Mouse (Mus musculus): Measurements from ENCODE around the gene Prrc2b. TPM values are rescaled to one million over a fixed set of nuclear protein-coding genes. Genes with fewer than 3 reads are reported as not detected.

Gene Prrc2b
- polyA plus RNA-seq, 1 experiment = 1.2 TPM

GRCm38 (mm10) chr2:32236760-32237487 is 86.0 kb downstream of the Prrc2b start:
- H3K27me3 ChIP-seq (ENCODE audit: control insufficient read depth) = no peaks in the 10 kb centered on the region
- peak overlapping the region; percentile 95 for H3K4me3 ChIP-seq (replicated peaks)
- peaks cover 45% of the 10 kb centered on the region for H3K36me3 ChIP-seq (ENCODE audit: control insufficient read depth)
- TF ChIP-seq TAL1 (IDR thresholded peaks at IDR 0.05; ENCODE audit: low read length) (no peak), GATA1 (IDR thresholded peaks at IDR 0.05; ENCODE audit: low read length) (no peak)
- peaks cover 42% of the 10 kb centered on the region for H3K4me1 ChIP-seq (ENCODE audit: control insufficient read depth)
- H3K9me3 ChIP-seq (ENCODE audit: control insufficient read depth, low read length) = no peaks in the 10 kb centered on the region

- H3K4me1 ChIP-seq (ENCODE audit: control insufficient read depth) = peaks cover 42% of the 10 kb centered on the region
- no peaks in the 10 kb centered on the region for H3K27me3 ChIP-seq (ENCODE audit: control insufficient read depth)
- H3K36me3 ChIP-seq (ENCODE audit: control insufficient read depth) = peaks cover 44% of the 10 kb centered on the region
- H3K4me3 ChIP-seq (replicated peaks) = peak overlapping the region; percentile 95
- TF ChIP-seq GATA1 (IDR thresholded peaks at IDR 0.05; ENCODE audit: low read length) (no peak), TAL1 (IDR thresholded peaks at IDR 0.05; ENCODE audit: low read length) (no peak)
- H3K9me3 ChIP-seq (ENCODE audit: control insufficient read depth, low read length) = no peaks in the 10 kb centered on the region
These were observed 86.7 kb downstream of the Prrc2b start for GRCm38 (mm10) chr2:32237571-32237970.

DNA sequence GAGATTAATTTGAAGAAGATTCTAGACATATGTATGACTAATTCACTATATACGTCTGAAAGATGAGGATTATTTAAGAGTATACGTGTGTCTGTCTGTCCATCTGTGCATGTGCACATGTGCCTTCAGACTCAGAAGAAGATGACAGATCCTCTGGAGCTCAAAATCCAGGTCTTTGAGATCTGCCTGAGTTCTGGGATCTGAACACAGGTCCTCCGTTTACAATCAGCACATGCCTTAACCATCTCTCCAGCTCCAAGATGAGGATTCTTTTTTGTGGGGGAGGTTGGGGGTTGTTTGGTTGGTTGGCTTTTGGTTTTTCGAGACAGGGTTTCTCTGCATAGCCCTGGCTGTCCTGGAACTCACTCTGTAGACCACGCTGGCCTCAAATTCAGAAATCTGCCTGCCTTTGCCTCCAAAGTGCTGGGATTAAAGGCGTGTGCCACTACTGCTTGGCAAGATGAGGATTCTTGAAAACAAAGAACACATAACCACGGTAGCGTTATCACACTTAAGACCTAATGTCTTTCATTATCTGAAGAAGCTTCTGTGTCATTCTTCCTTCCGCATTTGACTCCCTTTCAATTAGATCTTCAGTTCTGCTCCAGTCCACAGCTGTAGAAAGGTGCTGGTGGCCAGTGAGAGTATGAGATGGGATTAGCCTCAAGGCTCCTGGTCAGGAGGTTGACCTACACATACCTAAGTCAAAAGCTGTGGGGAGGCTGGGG is 88.0 kb downstream of the Prrc2b start:
- H3K36me3 ChIP-seq (ENCODE audit: control insufficient read depth) = peaks cover 44% of the 10 kb centered on the region
- no peak for TF ChIP-seq GATA1 (IDR thresholded peaks at IDR 0.05; ENCODE audit: low read length)
- no peak for TF ChIP-seq TAL1 (IDR thresholded peaks at IDR 0.05; ENCODE audit: low read length)

DNA sequence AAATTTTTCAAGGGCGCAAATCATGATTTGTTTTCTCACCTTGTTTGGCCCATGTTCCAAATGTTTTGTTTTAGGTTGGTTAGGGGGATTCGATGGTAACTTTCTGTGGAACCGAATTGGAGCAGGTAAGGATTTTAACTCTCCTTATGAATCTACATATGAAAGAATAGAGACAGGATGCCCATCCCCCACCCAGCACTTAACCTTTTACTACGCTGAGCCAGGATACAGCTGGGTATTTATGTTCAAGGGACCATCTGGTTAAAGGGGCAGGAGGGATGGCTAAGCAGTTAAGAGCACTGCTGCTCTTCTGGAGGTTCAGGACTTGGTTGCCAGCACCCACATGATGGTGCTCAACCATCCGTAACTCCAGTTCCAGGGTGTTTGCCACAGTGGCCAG is 89.7 kb downstream of the Prrc2b start:
- Histone ChIP-seq H3K9me3 (ENCODE audit: control insufficient read depth, low read length) (no peaks in the 10 kb centered on the region), H3K36me3 (ENCODE audit: control insufficient read depth) (peaks cover 52% of the 10 kb centered on the region), H3K4me3 (replicated peaks) (no peak overlapping the region), H3K4me1 (ENCODE audit: control insufficient read depth) (peaks cover 28% of the 10 kb centered on the region), H3K27me3 (ENCODE audit: control insufficient read depth) (no peaks in the 10 kb centered on the region)
- no peak for TF ChIP-seq TAL1 (IDR thresholded peaks at IDR 0.05; ENCODE audit: low read length)
- no peak for TF ChIP-seq GATA1 (IDR thresholded peaks at IDR 0.05; ENCODE audit: low read length)

More for the DNA sequence above, 88.0 kb downstream of the Prrc2b start:
- H3K4me3 ChIP-seq (replicated peaks) = no peak overlapping the region
- H3K4me1 ChIP-seq (ENCODE audit: control insufficient read depth) = peaks cover 41% of the 10 kb centered on the region
- no peaks in the 10 kb centered on the region for H3K27me3 ChIP-seq (ENCODE audit: control insufficient read depth)
- no peaks in the 10 kb centered on the region for H3K9me3 ChIP-seq (ENCODE audit: control insufficient read depth, low read length)

- Histone ChIP-seq H3K4me3 (replicated peaks) (no peak overlapping the region), H3K9me3 (ENCODE audit: control insufficient read depth, low read length) (no peaks in the 10 kb centered on the region), H3K27me3 (ENCODE audit: control insufficient read depth) (no peaks in the 10 kb centered on the region), H3K36me3 (ENCODE audit: control insufficient read depth) (peaks cover 74% of the 10 kb centered on the region), H3K4me1 (ENCODE audit: control insufficient read depth) (peaks cover 8% of the 10 kb centered on the region)
- TF ChIP-seq GATA1 (IDR thresholded peaks at IDR 0.05; ENCODE audit: low read length) (no peak), TAL1 (IDR thresholded peaks at IDR 0.05; ENCODE audit: low read length) (no peak)
These were observed 92.1 kb downstream of the Prrc2b start for GRCm38 (mm10) chr2:32242986-32243385.

GRCm38 (mm10) chr2:32246741-32247140 is 95.9 kb downstream of the Prrc2b start:
- Histone ChIP-seq H3K27me3 (ENCODE audit: control insufficient read depth) (no peaks in the 10 kb centered on the region), H3K36me3 (ENCODE audit: control insufficient read depth) (peaks cover 95% of the 10 kb centered on the region), H3K4me3 (replicated peaks) (no peak overlapping the region)

GRCm38 (mm10) chr2:32248377-32249361 is 97.8 kb downstream of the Prrc2b start:
- Histone ChIP-seq H3K4me3 (replicated peaks) (no peak overlapping the region), H3K36me3 (ENCODE audit: control insufficient read depth) (peaks cover 96% of the 10 kb centered on the region)

More at GRCm38 (mm10) chr2:32246741-32247140, 95.9 kb downstream of the Prrc2b start:
- Histone ChIP-seq H3K9me3 (ENCODE audit: control insufficient read depth, low read length) (no peaks in the 10 kb centered on the region), H3K4me1 (ENCODE audit: control insufficient read depth) (no peaks in the 10 kb centered on the region)
- TF ChIP-seq TAL1 (IDR thresholded peaks at IDR 0.05; ENCODE audit: low read length) = no peak
- TF ChIP-seq GATA1 (IDR thresholded peaks at IDR 0.05; ENCODE audit: low read length) = no peak

DNA sequence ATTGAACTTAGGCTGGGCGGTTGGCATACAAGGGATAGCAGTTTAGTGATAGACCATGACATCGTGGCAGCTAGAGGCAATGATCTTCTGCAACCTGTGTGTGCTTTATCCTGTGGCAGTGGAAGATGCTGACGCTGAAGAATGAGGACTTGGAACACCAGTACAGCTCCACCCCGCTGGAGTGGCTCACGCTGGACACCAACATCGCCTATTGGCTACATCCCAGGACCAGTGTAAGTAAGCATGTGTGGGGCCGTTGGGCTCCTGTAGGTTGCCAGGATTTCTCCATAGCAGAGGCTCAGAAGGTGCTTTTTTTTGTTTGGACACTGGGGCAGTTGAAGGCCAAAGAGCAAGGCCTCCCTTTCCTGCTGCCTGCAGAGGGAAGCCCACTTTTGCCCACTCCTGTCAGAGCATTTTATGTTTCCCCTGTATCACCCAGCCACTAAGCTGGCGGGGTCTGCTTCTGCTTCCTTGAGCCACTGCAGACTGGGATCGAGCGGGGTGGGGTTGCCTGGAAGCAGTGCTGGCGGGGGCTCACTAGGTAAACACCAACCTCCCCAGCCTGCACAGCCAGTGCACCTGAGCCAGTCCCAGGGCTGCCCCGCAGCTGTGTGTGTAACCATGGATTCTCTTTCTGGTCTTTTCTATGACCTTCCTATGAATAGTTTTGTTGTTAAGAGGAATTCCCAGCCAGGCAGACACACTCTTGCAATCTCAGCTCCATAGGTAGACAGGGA is 101.1 kb downstream of the Prrc2b start:
- Histone ChIP-seq H3K4me1 (ENCODE audit: control insufficient read depth) (peaks cover 1% of the 10 kb centered on the region; the same call in 1 of the 2 replicates), H3K4me3 (replicated peaks) (no peak overlapping the region), H3K36me3 (ENCODE audit: control insufficient read depth) (peaks cover 95% of the 10 kb centered on the region), H3K27me3 (ENCODE audit: control insufficient read depth) (no peaks in the 10 kb centered on the region), H3K9me3 (ENCODE audit: control insufficient read depth, low read length) (no peaks in the 10 kb centered on the region)
- TF ChIP-seq TAL1 (IDR thresholded peaks at IDR 0.05; ENCODE audit: low read length) = no peak
- no peak for TF ChIP-seq GATA1 (IDR thresholded peaks at IDR 0.05; ENCODE audit: low read length)

More at GRCm38 (mm10) chr2:32248377-32249361, 97.8 kb downstream of the Prrc2b start:
- Histone ChIP-seq H3K4me1 (ENCODE audit: control insufficient read depth) (no peaks in the 10 kb centered on the region), H3K27me3 (ENCODE audit: control insufficient read depth) (no peaks in the 10 kb centered on the region), H3K9me3 (ENCODE audit: control insufficient read depth, low read length) (no peaks in the 10 kb centered on the region)
- no peak for TF ChIP-seq TAL1 (IDR thresholded peaks at IDR 0.05; ENCODE audit: low read length)
